Mouse (Mus musculus) thymus, postnatal 25 days (tissue): ENCODE results near the gene Hist2h2ab.
A peak's percentile ranks its signal among the peaks of the same experiment; 100 is the strongest.
"Not testable (repeated sequence)": the region's sequence is repeated elsewhere in the genome, so short reads cannot be mapped to it uniquely, and the experiment has no call there.

Experiments used
- DNase-seq: peaks from one replicate; pipeline ENCODE4 v3.0.0; 2022

The Hist2h2ab gene

GRCm38 (mm10) chr3:96238954-96239793 is 19.5 kb downstream of the Hist2h2ab start, which contains the start of gene Hist2h3c2:
TSS of gene Hist2h3c2 (minus strand) at chr3:96239127.
- DNase-seq: peak; percentile 51

- DNase-seq: peak; percentile 95
Observed at GRCm38 (mm10) chr3:96239949-96240798, 20.5 kb downstream of the Hist2h2ab start, which contains the start of gene Hist2h2aa2. TSS of gene Hist2h2aa2 (minus strand) at chr3:96240276.

GRCm38 (mm10) chr3:96240799-96241197 is 21.1 kb downstream of the Hist2h2ab start:
- no peak for DNase-seq

- DNase-seq: peak; percentile 41
Observed at GRCm38 (mm10) chr3:96243921-96244572, 24.4 kb downstream of the Hist2h2ab start.

- DNase-seq: peak; percentile 90
Observed at GRCm38 (mm10) chr3:96245003-96245886, 25.6 kb downstream of the Hist2h2ab start, which contains the start of gene Hist2h2aa1. TSS of gene Hist2h2aa1 (plus strand) at chr3:96245497.

- DNase-seq: not testable (repeated sequence)
Observed at GRCm38 (mm10) chr3:96246018-96246417, 26.4 kb downstream of the Hist2h2ab start.

- not testable (repeated sequence) for DNase-seq
Observed at GRCm38 (mm10) chr3:96246427-96246856, 26.8 kb downstream of the Hist2h2ab start, which contains the start of gene Hist2h3c1. TSS of gene Hist2h3c1 (plus strand) at chr3:96246685.

- no peak for DNase-seq
Observed at GRCm38 (mm10) chr3:96247356-96248140, 27.9 kb downstream of the Hist2h2ab start.

- no peak for DNase-seq
Observed at GRCm38 (mm10) chr3:96248141-96249033, 28.7 kb downstream of the Hist2h2ab start.

GRCm38 (mm10) chr3:96249034-96249345 is 29.3 kb downstream of the Hist2h2ab start:
- DNase-seq: no peak

GRCm38 (mm10) chr3:96250890-96251289 is 31.2 kb downstream of the Hist2h2ab start:
- DNase-seq: no peak

GRCm38 (mm10) chr3:96251787-96252186 is 32.1 kb downstream of the Hist2h2ab start:
- no peak for DNase-seq

- DNase-seq: no peak
Observed at GRCm38 (mm10) chr3:96254683-96255355, 35.2 kb downstream of the Hist2h2ab start.

GRCm38 (mm10) chr3:96255926-96256593 is 36.4 kb downstream of the Hist2h2ab start:
- DNase-seq: no peak

- no peak for DNase-seq
Observed at GRCm38 (mm10) chr3:96257190-96257589, 37.5 kb downstream of the Hist2h2ab start.

GRCm38 (mm10) chr3:96260220-96260619 is 40.6 kb downstream of the Hist2h2ab start:
- DNase-seq: no peak

GRCm38 (mm10) chr3:96261623-96262022 is 42.0 kb downstream of the Hist2h2ab start:
- DNase-seq: no peak

GRCm38 (mm10) chr3:96262216-96262875 is 42.7 kb downstream of the Hist2h2ab start:
- peak; percentile 60 for DNase-seq
